Mouse (Mus musculus) heart, postnatal 0 days (tissue): ENCODE measurements at regions not wholly inside any gene's neighbourhood (a gene's known extent, or its start where the extent isn't known, plus 50 kb on each side); places are given as distances from the start of the nearest gene placed in this dataset.

Experiments
- CTCF ChIP-seq: IDR thresholded peaks from 2 replicates; pipeline ENCODE4 v1.5.1; 2016; ENCODE audit warnings: antibody characterized with exemption, control low read depth, low read depth
- EP300 ChIP-seq: IDR thresholded peaks from 2 replicates; pipeline ENCODE4 v1.6.1; 2016; ENCODE audit warnings: antibody characterized with exemption, low read depth

DNA sequence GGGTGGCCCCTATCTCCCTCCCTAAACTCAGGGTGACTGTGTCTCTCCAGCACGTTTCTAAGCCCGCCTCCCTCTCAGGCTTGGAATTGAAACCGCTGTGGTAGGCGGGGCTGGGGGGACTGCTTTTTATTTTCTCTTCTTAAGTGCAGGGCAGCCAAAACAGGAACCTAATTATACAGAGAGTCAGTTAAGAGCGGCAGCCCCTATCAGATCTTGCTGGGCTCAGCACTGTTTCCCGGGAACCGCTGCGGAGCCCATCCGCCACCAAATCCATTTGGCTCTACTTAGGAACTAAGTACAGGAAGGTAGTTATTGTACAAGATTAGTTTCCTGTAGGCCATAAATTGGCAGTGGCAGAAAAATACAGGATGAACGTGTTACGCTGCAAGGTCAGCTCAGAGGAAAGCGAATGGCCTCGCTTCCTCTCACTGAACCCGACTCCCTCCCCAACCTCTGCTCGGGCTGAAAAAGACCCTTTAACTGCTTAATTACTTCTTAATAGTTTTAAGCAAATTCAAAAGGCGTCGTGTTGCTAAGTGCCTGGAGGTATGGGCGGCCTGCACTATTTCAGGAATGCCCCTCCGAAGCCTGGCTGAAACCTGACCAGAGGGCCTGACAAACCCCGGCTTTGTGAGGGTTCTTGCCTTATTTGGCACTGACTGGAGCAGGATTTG, 83.6 kb downstream of the Irs2 start:
- TF ChIP-seq CTCF (no peak), EP300 (no peak)
